Mouse (Mus musculus): Measurements from ENCODE around the gene Atp5d.

The Atp5d gene

GRCm38 (mm10) chr10:80138553-80139438, at the start of gene Atp5d:
TSS of gene Atp5d (plus strand) at chr10:80138632.
- DNase-seq = peak; percentile 61

GRCm38 (mm10) chr10:80089146-80089545, 49.3 kb upstream of the Atp5d start:
- DNase-seq = peak; percentile 59

DNA sequence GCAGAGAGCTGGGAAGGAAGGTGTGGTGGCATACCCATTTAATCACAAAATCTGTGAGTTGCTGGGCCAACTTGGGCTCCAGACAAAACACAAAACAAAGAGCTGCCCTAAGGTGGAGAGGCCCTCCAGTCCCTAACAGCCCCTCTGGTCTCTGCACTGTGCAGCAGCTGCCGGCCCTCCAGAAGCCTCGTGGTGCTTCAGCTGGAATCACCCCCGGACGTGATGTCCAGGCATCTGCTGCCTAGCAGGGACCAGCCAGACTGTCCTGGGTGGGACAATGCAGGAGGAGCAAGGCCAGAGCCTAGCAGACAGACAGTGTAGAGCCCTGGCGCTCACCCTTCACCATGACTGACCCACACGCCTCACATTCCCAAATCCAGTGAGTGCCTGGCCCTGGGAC, 46.9 kb upstream of the Atp5d start:
- no peak for DNase-seq

DNA sequence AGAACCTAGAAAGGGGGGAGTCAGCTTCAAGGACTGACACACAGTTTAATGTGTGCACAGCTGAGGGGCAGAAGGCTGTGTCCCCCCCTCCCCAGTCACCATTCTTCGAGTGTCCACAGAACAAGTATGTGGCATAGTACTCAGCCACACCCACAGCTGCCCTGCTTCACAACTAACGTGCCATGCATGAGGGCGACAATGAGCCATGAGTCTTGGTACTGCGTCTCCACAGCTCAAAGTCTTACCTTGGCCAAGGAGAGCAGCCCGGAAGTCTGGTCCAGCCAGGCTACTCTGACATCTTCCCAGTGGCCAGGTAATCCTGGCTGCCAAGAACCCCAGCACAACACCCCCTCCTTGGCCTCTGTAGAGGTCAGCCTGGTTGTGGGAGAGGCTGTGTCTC, 45.7 kb upstream of the Atp5d start:
- peak; percentile 48 for DNase-seq

- DNase-seq = peak; percentile 48
Measured at GRCm38 (mm10) chr10:80094085-80094484, 44.3 kb upstream of the Atp5d start.

DNA sequence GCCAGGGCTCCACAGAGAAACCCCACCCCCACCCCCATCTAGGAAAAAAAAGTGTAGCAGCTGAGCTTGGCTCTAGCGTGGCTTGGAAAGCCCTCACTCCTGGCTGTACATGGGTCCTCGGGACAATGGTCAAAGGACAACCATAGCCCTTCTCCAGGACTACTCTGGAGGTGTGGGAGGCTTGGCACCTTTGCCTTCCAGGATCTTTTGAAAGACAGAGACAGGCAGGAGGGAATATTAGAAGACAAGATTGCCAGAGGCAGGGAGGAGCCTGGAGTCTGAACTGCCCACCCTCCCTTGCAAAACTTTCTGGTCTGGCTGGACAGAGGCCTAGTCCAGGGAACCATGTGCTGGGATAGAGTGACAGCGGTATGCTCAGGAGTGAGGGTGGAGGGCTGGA, 43.7 kb upstream of the Atp5d start:
- DNase-seq = peak; percentile 75

GRCm38 (mm10) chr10:80095547-80095946, 42.9 kb upstream of the Atp5d start:
- DNase-seq = no peak

GRCm38 (mm10) chr10:80097275-80097674, 41.2 kb upstream of the Atp5d start:
- no peak for DNase-seq

- peak; percentile 30 for DNase-seq
Measured at GRCm38 (mm10) chr10:80098630-80099029, 39.8 kb upstream of the Atp5d start.

GRCm38 (mm10) chr10:80100982-80101381, 37.5 kb upstream of the Atp5d start:
- DNase-seq = peak; percentile 49

- peak; percentile 88 for DNase-seq
Measured at GRCm38 (mm10) chr10:80102216-80102915, 36.1 kb upstream of the Atp5d start.

DNA sequence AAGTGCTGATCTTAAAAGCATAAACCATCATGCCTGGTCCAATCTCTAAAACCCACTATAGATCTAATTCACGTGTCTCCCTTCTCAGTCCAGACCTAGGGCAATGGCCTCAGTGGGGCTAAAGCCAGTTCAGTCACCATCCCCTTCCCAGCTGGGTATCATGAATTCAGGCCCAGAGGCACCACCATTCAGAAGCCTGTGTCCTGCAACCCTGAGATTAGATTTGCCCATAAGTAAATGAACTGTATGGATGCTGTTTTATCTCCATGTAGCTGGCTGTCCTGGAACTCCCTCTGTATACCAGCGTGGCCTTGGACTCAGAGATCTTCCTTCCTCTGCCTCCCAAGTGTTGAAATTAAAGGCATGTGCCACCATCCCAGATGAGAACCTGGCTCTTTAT, 35.4 kb upstream of the Atp5d start:
- no peak for DNase-seq

DNA sequence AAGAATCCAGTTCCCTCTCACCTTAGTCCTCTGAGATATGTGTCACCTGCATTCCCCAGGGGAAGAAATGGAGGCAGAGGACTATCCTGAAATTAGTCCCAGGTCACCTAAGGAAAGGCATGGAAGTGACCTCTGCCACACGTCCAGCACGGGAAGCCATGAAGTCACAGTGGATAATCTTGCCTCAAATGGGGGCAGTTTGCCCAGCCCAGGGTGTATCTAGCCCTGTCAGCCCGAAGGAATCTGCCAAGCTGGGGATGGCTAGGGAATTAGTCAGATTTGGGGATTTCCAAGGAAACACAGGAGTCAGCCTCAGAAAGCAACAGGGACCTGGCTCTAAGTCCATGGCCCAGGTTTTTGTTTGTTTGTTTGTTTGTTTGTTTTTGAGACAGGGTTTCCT, 34.3 kb upstream of the Atp5d start:
- DNase-seq = no peak

- no peak for DNase-seq
Measured at GRCm38 (mm10) chr10:80105460-80105859, 33.0 kb upstream of the Atp5d start, which contains the start of gene Sbno2. TSS of gene Sbno2 (minus strand) at chr10:80105571.

GRCm38 (mm10) chr10:80105926-80106325, 32.5 kb upstream of the Atp5d start:
- no peak for DNase-seq

DNA sequence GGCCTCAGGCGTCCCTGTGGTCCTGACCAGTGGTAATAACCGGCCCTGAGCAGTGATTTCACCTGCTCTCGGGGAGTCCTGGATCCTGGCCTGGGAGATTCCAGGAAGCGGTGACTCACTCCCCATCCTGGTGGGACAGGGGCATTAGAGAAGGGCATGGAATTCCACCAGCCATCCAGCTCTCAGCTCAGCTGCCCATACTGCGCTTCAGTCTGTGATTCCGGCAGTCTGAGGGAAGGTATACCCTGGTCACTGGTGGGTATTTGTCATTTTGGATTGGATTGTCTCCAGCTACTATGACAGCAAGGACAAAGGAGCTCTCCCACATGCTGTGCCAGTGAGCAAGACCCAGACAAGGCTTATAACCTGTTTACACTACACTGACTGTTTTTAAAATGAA, 30.8 kb upstream of the Atp5d start:
- no peak for DNase-seq

GRCm38 (mm10) chr10:80114341-80115284, 23.8 kb upstream of the Atp5d start:
- DNase-seq = peak; percentile 97

DNA sequence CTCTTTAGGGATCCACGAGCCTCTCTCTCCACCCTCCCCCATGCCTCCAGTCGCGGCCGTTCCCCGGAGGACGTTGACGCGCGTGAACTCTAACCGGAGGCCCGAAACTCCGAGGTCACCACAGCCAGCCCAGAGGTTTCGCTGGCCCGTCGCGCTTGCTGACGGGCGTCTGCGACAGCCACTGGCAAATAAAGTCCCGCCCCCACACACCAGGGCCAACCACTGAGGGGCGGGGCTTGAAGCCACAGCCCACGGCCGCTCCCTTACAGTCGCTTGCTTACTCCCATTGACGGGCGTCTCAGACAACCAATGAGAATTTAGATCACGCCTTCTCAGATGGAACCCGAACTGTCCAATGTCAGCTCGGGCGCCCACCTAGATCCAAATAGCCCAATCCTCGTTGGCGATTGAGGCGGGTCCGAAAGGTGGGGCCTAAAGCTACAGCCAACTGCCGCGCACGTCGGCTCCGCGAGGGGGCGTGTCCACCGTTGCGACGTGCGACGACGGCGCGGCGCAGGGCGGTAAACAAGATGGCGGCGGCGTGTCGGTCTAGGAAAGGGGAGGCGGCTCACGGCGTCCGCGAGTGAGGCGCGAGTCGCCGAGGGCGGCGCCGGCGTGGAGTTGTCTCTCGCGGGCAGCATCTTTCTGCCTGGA, 23.0 kb upstream of the Atp5d start, which contains the start of gene Stk11:
Stk11 (plus strand) TSS at position 514 of the 654 bp plus-strand sequence.
- DNase-seq = peak; percentile 100

GRCm38 (mm10) chr10:80115944-80116335, 22.5 kb upstream of the Atp5d start:
- DNase-seq = no peak

GRCm38 (mm10) chr10:80116563-80116926, 21.9 kb upstream of the Atp5d start:
- DNase-seq = peak; percentile 39

- DNase-seq = peak; percentile 44
Measured at GRCm38 (mm10) chr10:80116927-80117691, 21.3 kb upstream of the Atp5d start.
